Mouse (Mus musculus) lung, adult 10 weeks (tissue): ENCODE measurements around the gene Fam124a. TPM values are rescaled to one million over a fixed set of nuclear protein-coding genes. Genes with fewer than 3 reads are reported as not detected.

Experiments
- polyA plus RNA-seq: library from polyadenylated mRNA; stranded (reverse); fragments of 350-450 nt; fragmentation: Illumina TruSeq; extraction: RNeasy Lipid Tissue Mini Kit (QIAGEN cat#74804); gene quantifications from one replicate; pipeline ENCODE4 v1.2.3, GENCODE M21; 2014; ENCODE audit warnings: low read depth, low replicate concordance; ENCODE audit not compliant: insufficient read depth

The Fam124a gene
- polyA plus RNA-seq: 5.2 TPM

GRCm38 (mm10) chr14:62555309-62555829, at the start of gene Fam124a:
Gene Fam124a (plus strand): TSS chr14:62555737.

GRCm38 (mm10) chr14:62566821-62567220, 11.3 kb downstream of the Fam124a start, which contains the start of gene Gm4131:
Gene Gm4131 (minus strand): TSS chr14:62566921.

Other genes starting within 250 kb of the Fam124a start
- gene Gucy1b2, start 99.4 kb upstream of the Fam124a start, polyA plus RNA-seq: not detected
- not detected for gene Gm4131, start 11.2 kb downstream of the Fam124a start, polyA plus RNA-seq
- not detected for gene Serpine3, start 107.9 kb downstream of the Fam124a start, polyA plus RNA-seq
- 6.4 TPM for gene Ints6, start 205.4 kb downstream of the Fam124a start, polyA plus RNA-seq